Mouse (Mus musculus) E14TG2a.4 (cell line): Measurements from ENCODE around the gene Pgm5.
"Not testable (repeated sequence)": the region's sequence is repeated elsewhere in the genome, so short reads cannot be mapped to it uniquely, and the experiment has no call there.

Experiments used
- H3K27me3 ChIP-seq: 2 replicates; pipeline ENCODE4 v1.6.1; 2014; ENCODE audit warnings: low read length, control low read depth; ENCODE audit not compliant: insufficient read depth
- H3K36me3 ChIP-seq: 2 replicates; pipeline ENCODE4 v1.6.1; 2014; ENCODE audit warnings: low read length, control low read depth; ENCODE audit not compliant: insufficient read depth
- H3K4me1 ChIP-seq: replicated peaks from 2 replicates; pipeline ENCODE4 v1.6.1; 2014; ENCODE audit warnings: low read depth, low read length, control low read depth
- H3K4me3 ChIP-seq: replicated peaks from 2 replicates; pipeline ENCODE4 v1.5.1; 2014; ENCODE audit warnings: mild to moderate bottlenecking, low read length
- H3K9me3 ChIP-seq: 2 replicates; pipeline ENCODE4 v1.6.1; 2014; ENCODE audit warnings: low read length, control low read depth
- CTCF ChIP-seq: conservative IDR thresholded peaks from 2 replicates; pipeline ENCODE4 v1.5.1; 2014; ENCODE audit warnings: low read length
- NANOG ChIP-seq: IDR thresholded peaks from 2 replicates; pipeline ENCODE4 v1.6.1; 2014; ENCODE audit warnings: borderline replicate concordance, low read length, mixed read lengths
- POU5F1 ChIP-seq: IDR thresholded peaks from 2 replicates; pipeline ENCODE4 v1.6.1; 2014; ENCODE audit warnings: low read length, borderline replicate concordance

The Pgm5 gene

GRCm38 (mm10) chr19:24716303-24717097 lies 145.2 kb downstream of the Pgm5 start:
- Histone ChIP-seq H3K27me3 (no peaks in the 10 kb centered on the region), H3K36me3 (no peaks in the 10 kb centered on the region), H3K9me3 (no peaks in the 10 kb centered on the region), H3K4me3 (no peak overlapping the region), H3K4me1 (no peaks in the 10 kb centered on the region)
- TF ChIP-seq NANOG (no peak), POU5F1 (no peak), CTCF (no peak)

GRCm38 (mm10) chr19:24708032-24708431 lies 153.6 kb downstream of the Pgm5 start:
- H3K36me3 ChIP-seq, result no peaks in the 10 kb centered on the region
- H3K4me3 ChIP-seq, result no peak overlapping the region
- H3K4me1 ChIP-seq, result peaks cover 9% of the 10 kb centered on the region
- no peaks in the 10 kb centered on the region for H3K27me3 ChIP-seq
- TF ChIP-seq CTCF (no peak), POU5F1 (no peak), NANOG (no peak)
- H3K9me3 ChIP-seq, result no peaks in the 10 kb centered on the region

- H3K4me3 ChIP-seq, result no peak overlapping the region
- H3K9me3 ChIP-seq, result no peaks in the 10 kb centered on the region
- peaks cover 9% of the 10 kb centered on the region for H3K4me1 ChIP-seq
- no peaks in the 10 kb centered on the region for H3K36me3 ChIP-seq
- H3K27me3 ChIP-seq, result no peaks in the 10 kb centered on the region
- TF ChIP-seq NANOG (no peak), CTCF (no peak), POU5F1 (no peak)
Observed at GRCm38 (mm10) chr19:24707071-24707906, 154.4 kb downstream of the Pgm5 start.

GRCm38 (mm10) chr19:24705395-24705794 lies 156.3 kb downstream of the Pgm5 start:
- H3K4me3 ChIP-seq, result no peak overlapping the region
- H3K4me1 ChIP-seq, result peaks cover 9% of the 10 kb centered on the region
- H3K36me3 ChIP-seq, result no peaks in the 10 kb centered on the region
- H3K9me3 ChIP-seq, result no peaks in the 10 kb centered on the region
- TF ChIP-seq CTCF (peak; percentile 61), POU5F1 (no peak)
- H3K27me3 ChIP-seq, result no peaks in the 10 kb centered on the region

- Histone ChIP-seq H3K36me3 (no peaks in the 10 kb centered on the region), H3K4me3 (no peak overlapping the region), H3K9me3 (no peaks in the 10 kb centered on the region), H3K4me1 (peaks cover 9% of the 10 kb centered on the region), H3K27me3 (no peaks in the 10 kb centered on the region)
- TF ChIP-seq NANOG (no peak), POU5F1 (no peak), CTCF (no peak)
Observed at GRCm38 (mm10) chr19:24704326-24704725, 157.3 kb downstream of the Pgm5 start.

GRCm38 (mm10) chr19:24703680-24704079 lies 158.0 kb downstream of the Pgm5 start:
- no peaks in the 10 kb centered on the region for H3K36me3 ChIP-seq
- no peaks in the 10 kb centered on the region for H3K9me3 ChIP-seq
- H3K27me3 ChIP-seq, result no peaks in the 10 kb centered on the region
- TF ChIP-seq POU5F1 (no peak), CTCF (no peak), NANOG (no peak)
- peaks cover 9% of the 10 kb centered on the region for H3K4me1 ChIP-seq
- H3K4me3 ChIP-seq, result no peak overlapping the region

- not testable (repeated sequence) for H3K4me1 ChIP-seq, H3K4me3 ChIP-seq, H3K9me3 ChIP-seq
Observed at GRCm38 (mm10) chr19:24703168-24703567, 158.5 kb downstream of the Pgm5 start.

GRCm38 (mm10) chr19:24701716-24702115 lies 159.9 kb downstream of the Pgm5 start:
- Histone ChIP-seq H3K4me3 (no peak overlapping the region), H3K9me3 (no peaks in the 10 kb centered on the region), H3K27me3 (no peaks in the 10 kb centered on the region), H3K4me1 (peaks cover 9% of the 10 kb centered on the region), H3K36me3 (no peaks in the 10 kb centered on the region)
- no peak for TF ChIP-seq NANOG
- no peak for TF ChIP-seq POU5F1
- TF ChIP-seq CTCF, result no peak; the same call in 1 of the 2 replicates

More at GRCm38 (mm10) chr19:24703168-24703567, 158.5 kb downstream of the Pgm5 start:
- not testable (repeated sequence) for H3K36me3 ChIP-seq, H3K27me3 ChIP-seq

GRCm38 (mm10) chr19:24700664-24701063 lies 161.0 kb downstream of the Pgm5 start:
- Histone ChIP-seq H3K4me3 (no peak overlapping the region), H3K36me3 (no peaks in the 10 kb centered on the region), H3K4me1 (peaks cover 5% of the 10 kb centered on the region; the same call in 1 of the 2 replicates), H3K27me3 (no peaks in the 10 kb centered on the region), H3K9me3 (no peaks in the 10 kb centered on the region)
- TF ChIP-seq CTCF, result no peak
- no peak for TF ChIP-seq POU5F1
- TF ChIP-seq NANOG, result no peak
